Mouse (Mus musculus): ENCODE measurements around the gene 1700012B07Rik. TPM values are rescaled to one million over a fixed set of nuclear protein-coding genes. Genes with fewer than 3 reads are reported as not detected.

The 1700012B07Rik gene
- not detected in 2 replicates for polyA plus RNA-seq (2012; ENCODE audit: low replicate concordance)

GRCm38 (mm10) chr11:109827946-109828345 lies at the start of gene 1700012B07Rik:
1700012B07Rik (minus strand) TSS chr11:109828046.

Other genes starting within 250 kb of the 1700012B07Rik start
- gene Wipi1, start 216.1 kb downstream of the 1700012B07Rik start, polyA plus RNA-seq (2012; ENCODE audit: low replicate concordance) = 47.4 and 51.0 TPM in 2 replicates
- 36.1 and 55.1 TPM in 2 replicates for gene Prkar1a, start 178.6 kb downstream of the 1700012B07Rik start, polyA plus RNA-seq (2012; ENCODE audit: low replicate concordance)
- gene Fam20a, start 105.8 kb downstream of the 1700012B07Rik start, polyA plus RNA-seq (2012; ENCODE audit: low replicate concordance) = 0.09 and 0.51 TPM in 2 replicates
- gene Abca8b, start 167.8 kb upstream of the 1700012B07Rik start, polyA plus RNA-seq (2012; ENCODE audit: low replicate concordance) = not detected in 2 replicates

All from leukemia stem cell, adult 10-12 weeks (primary cell).